Mouse (Mus musculus): Measurements from ENCODE around the gene Smarcb1. TPM values are rescaled to one million over a fixed set of nuclear protein-coding genes. Genes with fewer than 3 reads are reported as not detected.

The Smarcb1 gene
- 10 to 100 TPM; 30.5 to 39.1 TPM for total RNA-seq (2021)
- long read RNA-seq, experiment 1, transcript Smarcb1-202 (9 exons, 1,622 nt), result minor isoform, 17 of 53 reads
- long read RNA-seq, experiment 1, transcript Smarcb1-201 (9 exons, 1,660 nt), result major isoform, 30 of 53 reads
- long read RNA-seq, experiment 1, partial matches to known transcripts, result 4 of 53 reads
- long read RNA-seq, experiment 1, other reads (novel, unspliced or antisense), result 2 of 53 reads
- long read RNA-seq, experiment 2, transcript Smarcb1-201 (9 exons, 1,660 nt), result major isoform, 21 of 32 reads
- long read RNA-seq, experiment 2, transcript Smarcb1-202 (9 exons, 1,622 nt), result minor isoform, 8 of 32 reads
- long read RNA-seq, experiment 2, partial matches to known transcripts, result 3 of 32 reads
- long read RNA-seq, experiment 2, other reads (novel, unspliced or antisense), result 0 of 32 reads

- DNase-seq, result peak; percentile 95
These were observed at the start of gene Smarcb1 for GRCm38 (mm10) chr10:75921026-75921725. Smarcb1 (minus strand) TSS chr10:75921617.

GRCm38 (mm10) chr10:75954381-75954811 is 33.0 kb upstream of the Smarcb1 start, which contains the start of gene Gm5134:
Gm5134 (plus strand) TSS chr10:75954514.
- DNase-seq, result no peak

- DNase-seq, result peak; percentile 41
These were observed 30.1 kb upstream of the Smarcb1 start for GRCm38 (mm10) chr10:75951424-75952050.

- DNase-seq, result no peak
These were observed 29.4 kb upstream of the Smarcb1 start for GRCm38 (mm10) chr10:75950791-75951210.

GRCm38 (mm10) chr10:75949053-75950045 is 27.9 kb upstream of the Smarcb1 start:
- DNase-seq, result no peak

- DNase-seq, result no peak
These were observed 26.7 kb upstream of the Smarcb1 start for GRCm38 (mm10) chr10:75948079-75948478.

- DNase-seq, result no peak
These were observed 24.5 kb upstream of the Smarcb1 start for GRCm38 (mm10) chr10:75945896-75946295.

- no peak for DNase-seq
These were observed 23.8 kb upstream of the Smarcb1 start for GRCm38 (mm10) chr10:75945213-75945612.

- DNase-seq, result no peak
These were observed 22.8 kb upstream of the Smarcb1 start for GRCm38 (mm10) chr10:75944066-75944772.

- DNase-seq, result no peak
These were observed 21.5 kb upstream of the Smarcb1 start, which contains the start of gene Vpreb3 for GRCm38 (mm10) chr10:75942736-75943477. Vpreb3 (plus strand) TSS chr10:75943057.

GRCm38 (mm10) chr10:75941042-75941824 is 19.8 kb upstream of the Smarcb1 start:
- no peak for DNase-seq

GRCm38 (mm10) chr10:75940520-75940919 is 19.1 kb upstream of the Smarcb1 start, which contains the start of gene Gm867:
Gm867 (minus strand) TSS chr10:75940672.
- DNase-seq, result no peak

GRCm38 (mm10) chr10:75939481-75940234 is 18.2 kb upstream of the Smarcb1 start:
- DNase-seq, result no peak

- DNase-seq, result no peak
These were observed 16.6 kb upstream of the Smarcb1 start for GRCm38 (mm10) chr10:75937851-75938643.

GRCm38 (mm10) chr10:75936909-75937667 is 15.7 kb upstream of the Smarcb1 start:
- no peak for DNase-seq

GRCm38 (mm10) chr10:75935680-75936541 is 14.5 kb upstream of the Smarcb1 start, which contains the start of gene Mmp11:
Mmp11 (minus strand) TSS chr10:75936496.
- peak; percentile 63 for DNase-seq
